Mouse (Mus musculus): ENCODE results near the gene Ppp1r14c. TPM values are rescaled to one million over a fixed set of nuclear protein-coding genes. Genes with fewer than 3 reads are reported as not detected.
"Not testable (repeated sequence)": the region's sequence is repeated elsewhere in the genome, so short reads cannot be mapped to it uniquely, and the experiment has no call there.

Gene Ppp1r14c
- polyA plus RNA-seq, 1 experiment from 2014 or later = 46.6 TPM

DNA sequence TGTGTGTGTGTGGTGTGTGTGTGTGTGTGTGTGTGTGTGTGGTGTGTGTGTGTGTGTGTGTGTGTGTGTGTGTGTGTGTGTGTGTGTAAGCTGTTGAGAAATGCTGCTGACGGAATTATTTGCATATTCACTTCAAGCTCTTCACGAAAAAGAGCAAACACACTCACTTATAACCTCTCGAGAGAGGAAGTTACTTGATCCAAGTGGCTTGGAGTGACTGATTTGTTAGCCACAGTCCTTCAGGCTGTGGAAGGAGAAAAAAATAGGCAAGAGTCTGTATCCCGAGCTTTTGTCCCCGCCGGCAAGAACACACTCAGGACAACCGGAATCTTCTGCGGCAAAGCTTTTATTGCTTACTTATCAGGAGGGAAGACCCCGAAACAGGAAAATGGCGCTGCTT is 80.9 kb downstream of the Ppp1r14c start:
- not testable (repeated sequence) for ATAC-seq (replicated peaks); H3K27me3 ChIP-seq (replicated peaks); H3K27ac ChIP-seq; H3K36me3 ChIP-seq (replicated peaks); H3K4me1 ChIP-seq; H3K4me3 ChIP-seq; H3K9ac ChIP-seq; H3K9me3 ChIP-seq; H3K4me2 ChIP-seq
- WGBS = 92% methylated on average over 10 of the region's 10 CpGs

DNA sequence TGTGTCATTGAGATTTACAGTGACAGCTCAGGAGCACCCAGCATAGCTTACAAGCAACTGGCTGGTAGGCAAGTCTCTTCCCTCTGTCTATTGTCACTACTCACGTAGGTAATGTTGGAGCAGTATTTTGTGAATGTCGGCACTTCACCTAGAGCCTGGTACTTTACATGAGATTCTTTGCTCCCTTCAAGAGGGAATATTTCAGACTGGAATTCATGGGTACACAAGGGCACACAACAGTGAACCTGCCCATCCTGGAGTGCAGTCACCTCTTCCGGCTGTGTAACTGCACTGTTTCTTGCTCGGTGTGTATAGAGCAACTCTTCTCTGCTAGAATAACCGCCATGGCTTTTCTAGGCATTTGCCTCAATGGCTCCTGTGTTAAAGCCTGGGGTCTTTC is 82.8 kb downstream of the Ppp1r14c start:
- H3K27ac ChIP-seq = no peak overlapping the region
- no peak overlapping the region for H3K9ac ChIP-seq
- WGBS = 97% methylated on average over 5 of the region's 5 CpGs
- no peak overlapping the region for H3K4me3 ChIP-seq
- H3K4me2 ChIP-seq = no peak overlapping the region
- no peak for ATAC-seq (replicated peaks)
- H3K36me3 ChIP-seq (replicated peaks) = no peaks in the 10 kb centered on the region
- H3K9me3 ChIP-seq = no peaks in the 10 kb centered on the region
- H3K4me1 ChIP-seq = no peaks in the 10 kb centered on the region
- no peaks in the 10 kb centered on the region for H3K27me3 ChIP-seq (replicated peaks)

DNA sequence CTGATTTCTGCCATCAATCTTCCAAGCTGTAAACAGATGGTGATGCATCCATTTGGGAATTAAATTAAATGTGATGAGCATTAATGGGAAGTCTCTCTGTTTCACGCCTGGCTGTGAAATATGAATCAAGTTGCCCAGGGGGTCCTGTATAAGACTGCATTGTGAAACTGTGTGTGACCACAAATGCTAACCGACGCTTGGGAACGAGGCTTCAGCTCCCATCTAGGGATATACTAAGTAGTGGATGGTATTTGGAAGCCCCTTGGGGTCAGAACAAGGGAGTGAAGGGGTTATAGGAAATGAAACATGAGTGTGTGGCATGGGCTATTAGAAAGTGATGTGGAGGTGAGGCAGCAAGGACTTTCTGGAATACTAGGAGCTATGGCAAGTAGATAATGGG is 86.1 kb downstream of the Ppp1r14c start:
- H3K4me2 ChIP-seq = no peak overlapping the region
- no peak overlapping the region for H3K27ac ChIP-seq

DNA sequence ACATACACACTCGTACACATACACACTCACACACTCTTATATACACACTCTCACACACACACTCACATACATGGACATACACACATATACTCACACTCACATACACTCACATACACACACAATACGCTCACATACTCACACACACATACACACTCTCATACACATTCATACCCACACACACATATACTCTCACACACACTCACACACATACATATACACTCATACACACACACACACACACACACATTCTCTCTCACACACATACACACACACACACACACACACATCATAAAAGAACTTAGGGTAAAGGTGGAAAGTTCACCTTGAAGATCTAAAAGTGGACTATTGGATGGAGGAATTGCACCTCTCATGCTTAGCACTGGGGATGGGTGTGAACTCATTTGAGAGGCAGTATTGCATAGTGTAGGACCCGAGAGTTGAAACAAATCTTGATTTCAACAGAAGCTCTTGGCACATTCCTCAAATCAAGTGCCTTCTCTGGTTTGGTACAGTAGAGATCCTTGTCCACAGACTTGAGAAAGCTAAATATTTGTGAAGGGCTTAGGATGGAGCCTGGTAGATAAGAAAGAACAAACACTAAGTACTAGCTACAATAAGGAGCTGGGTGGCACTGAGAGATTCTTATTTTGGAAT is 87.1 kb downstream of the Ppp1r14c start:
- no peak overlapping the region for H3K27ac ChIP-seq
- ATAC-seq (replicated peaks) = no peak
- H3K9ac ChIP-seq = no peak overlapping the region
- no peaks in the 10 kb centered on the region for H3K27me3 ChIP-seq (replicated peaks)
- no peaks in the 10 kb centered on the region for H3K9me3 ChIP-seq
- H3K36me3 ChIP-seq (replicated peaks) = no peaks in the 10 kb centered on the region
- 81% methylated on average over 3 of the region's 3 CpGs for WGBS
- H3K4me2 ChIP-seq = no peak overlapping the region
- no peak overlapping the region for H3K4me3 ChIP-seq
- no peaks in the 10 kb centered on the region for H3K4me1 ChIP-seq

More for the DNA sequence above, 86.1 kb downstream of the Ppp1r14c start:
- H3K9me3 ChIP-seq = no peaks in the 10 kb centered on the region
- H3K27me3 ChIP-seq (replicated peaks) = no peaks in the 10 kb centered on the region
- ATAC-seq (replicated peaks) = no peak
- no peak overlapping the region for H3K4me3 ChIP-seq
- no peaks in the 10 kb centered on the region for H3K36me3 ChIP-seq (replicated peaks)
- H3K4me1 ChIP-seq = no peaks in the 10 kb centered on the region
- WGBS = 73% methylated on average over 4 of the region's 4 CpGs
- H3K9ac ChIP-seq = no peak overlapping the region

DNA sequence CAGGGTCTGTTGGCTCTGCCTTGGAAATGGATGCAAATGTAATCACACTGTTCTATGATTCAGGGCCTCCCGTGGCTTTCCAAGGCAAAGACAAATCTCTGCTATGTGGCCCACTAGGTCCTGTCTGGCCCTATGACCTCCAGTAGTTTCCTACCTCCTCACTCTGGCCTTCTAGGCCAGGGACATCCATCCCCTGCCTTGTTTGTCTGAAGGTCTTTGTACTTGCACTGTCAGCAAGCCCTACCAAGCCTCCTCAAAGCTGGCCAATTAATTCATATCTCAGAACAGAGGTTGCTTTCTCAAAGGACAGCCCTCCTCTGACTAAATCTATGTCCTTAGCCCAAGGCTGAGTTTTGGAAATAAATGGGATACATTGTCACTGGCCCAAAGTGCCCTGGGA is 92.8 kb downstream of the Ppp1r14c start:
- no peak overlapping the region for H3K9ac ChIP-seq
- 97% methylated on average over 1 of the region's 1 CpGs for WGBS
- no peak overlapping the region for H3K27ac ChIP-seq
- no peaks in the 10 kb centered on the region for H3K9me3 ChIP-seq
- H3K4me3 ChIP-seq = no peak overlapping the region
- no peak for ATAC-seq (replicated peaks)
- no peak overlapping the region for H3K4me2 ChIP-seq
- no peaks in the 10 kb centered on the region for H3K27me3 ChIP-seq (replicated peaks)
- no peaks in the 10 kb centered on the region for H3K36me3 ChIP-seq (replicated peaks)
- H3K4me1 ChIP-seq = no peaks in the 10 kb centered on the region

DNA sequence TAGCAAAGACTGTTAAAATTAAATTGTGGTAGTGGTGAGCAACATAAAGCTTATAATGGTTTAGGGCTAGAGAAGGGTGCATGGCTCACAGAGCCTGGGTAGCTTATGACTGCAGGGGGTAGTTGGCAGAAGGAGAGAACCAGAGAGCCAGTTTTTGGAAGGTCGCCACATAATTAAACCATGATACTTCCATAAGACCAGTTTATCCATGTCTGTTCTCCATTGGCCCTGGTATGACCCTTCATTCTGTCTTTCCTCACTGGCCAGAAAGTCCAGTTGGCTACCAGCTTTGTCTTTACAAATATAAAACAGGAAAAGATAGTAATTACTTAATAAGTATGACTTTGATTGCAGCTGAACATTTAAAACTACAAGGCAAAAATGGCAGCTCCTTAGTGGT is 95.0 kb downstream of the Ppp1r14c start:
- Histone ChIP-seq H3K9ac (no peak overlapping the region), H3K36me3 (replicated peaks) (no peaks in the 10 kb centered on the region), H3K4me2 (no peak overlapping the region), H3K27ac (no peak overlapping the region), H3K9me3 (no peaks in the 10 kb centered on the region), H3K27me3 (replicated peaks) (no peaks in the 10 kb centered on the region), H3K4me3 (no peak overlapping the region), H3K4me1 (no peaks in the 10 kb centered on the region)
- WGBS = 94% methylated on average over 1 of the region's 1 CpGs
- no peak for ATAC-seq (replicated peaks)

DNA sequence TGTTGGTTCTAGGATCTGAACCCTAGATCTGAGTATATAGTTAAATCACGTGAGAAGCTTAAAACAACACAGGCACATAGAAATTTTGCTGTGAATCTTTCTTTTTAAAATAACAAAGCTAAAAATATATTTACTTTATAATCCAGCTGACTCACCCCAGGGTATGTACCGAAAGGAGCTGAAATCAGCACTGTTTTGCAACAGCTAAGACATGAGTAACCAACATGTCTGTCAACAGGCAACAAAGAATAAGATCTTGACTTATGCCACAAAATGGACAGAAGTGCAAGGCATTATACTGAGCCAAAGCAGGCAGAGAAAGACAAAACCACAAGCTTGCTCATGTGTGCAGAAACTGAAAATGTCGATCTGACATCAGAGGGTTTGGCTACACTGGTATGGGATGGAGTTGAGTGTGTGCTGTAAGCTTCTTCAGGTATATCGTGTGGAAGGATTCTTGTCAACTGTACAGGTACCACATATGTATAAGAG is 100.3 kb downstream of the Ppp1r14c start:
- Histone ChIP-seq H3K27me3 (replicated peaks) (no peaks in the 10 kb centered on the region), H3K36me3 (replicated peaks) (no peaks in the 10 kb centered on the region), H3K9me3 (no peaks in the 10 kb centered on the region), H3K4me1 (no peaks in the 10 kb centered on the region), H3K4me2 (no peak overlapping the region), H3K4me3 (no peak overlapping the region), H3K9ac (no peak overlapping the region), H3K27ac (no peak overlapping the region)
- WGBS = 90% methylated on average over 4 of the region's 4 CpGs
- ATAC-seq (replicated peaks) = no peak

DNA sequence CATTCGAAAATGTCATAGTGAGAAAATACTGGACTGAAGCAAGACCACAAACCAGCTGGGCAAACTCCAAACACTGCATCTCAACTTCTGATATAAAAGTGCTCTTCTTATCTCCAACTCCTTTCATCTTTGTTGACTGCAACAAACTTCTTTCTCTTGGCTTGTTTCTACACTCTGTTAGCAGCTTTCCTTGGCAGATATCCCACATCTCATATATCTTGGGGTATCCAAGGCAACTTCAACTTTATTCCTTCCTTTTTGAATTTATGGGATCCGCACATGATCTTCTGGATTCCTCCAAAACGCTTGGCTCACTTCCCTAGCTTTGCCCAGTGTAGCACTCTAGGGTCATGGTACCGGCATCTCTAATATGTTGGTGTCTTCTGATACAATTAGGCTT is 102.7 kb downstream of the Ppp1r14c start:
- WGBS = 92% methylated on average over 4 of the region's 4 CpGs
- no peak for ATAC-seq (replicated peaks)
- Histone ChIP-seq H3K9ac (no peak overlapping the region), H3K4me3 (no peak overlapping the region), H3K36me3 (replicated peaks) (no peaks in the 10 kb centered on the region), H3K4me1 (no peaks in the 10 kb centered on the region), H3K27ac (no peak overlapping the region), H3K4me2 (no peak overlapping the region), H3K9me3 (no peaks in the 10 kb centered on the region), H3K27me3 (replicated peaks) (no peaks in the 10 kb centered on the region)

DNA sequence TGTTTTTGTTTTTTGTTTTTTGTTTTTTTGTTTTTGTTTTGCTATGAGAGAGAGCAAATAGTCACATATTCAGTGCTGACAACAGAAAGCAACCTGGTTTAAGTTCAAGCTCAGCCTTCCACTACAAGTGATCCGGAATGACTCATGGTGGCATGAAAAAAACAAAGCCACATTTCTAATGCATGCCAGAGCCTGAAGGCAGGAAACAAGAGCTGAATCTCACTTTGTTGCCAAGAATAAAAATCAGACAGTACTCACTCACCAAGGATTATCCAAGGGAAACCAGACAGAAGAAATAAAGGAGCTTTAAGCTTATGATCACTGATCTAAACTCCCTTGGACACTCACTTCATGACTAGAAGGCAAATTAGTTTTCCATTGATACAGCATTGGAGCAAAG is 110.8 kb downstream of the Ppp1r14c start:
- Histone ChIP-seq H3K9ac (no peak overlapping the region), H3K4me2 (no peak overlapping the region), H3K4me1 (peaks cover 2% of the 10 kb centered on the region; the same call in 1 of the 2 replicates), H3K27ac (no peak overlapping the region), H3K27me3 (replicated peaks) (no peaks in the 10 kb centered on the region), H3K9me3 (no peaks in the 10 kb centered on the region), H3K4me3 (no peak overlapping the region), H3K36me3 (replicated peaks) (no peaks in the 10 kb centered on the region)
- WGBS = 56% methylated on average over 1 of the region's 1 CpGs
- ATAC-seq (replicated peaks) = peak; percentile 42; the same call in 1 of the 2 replicates

DNA sequence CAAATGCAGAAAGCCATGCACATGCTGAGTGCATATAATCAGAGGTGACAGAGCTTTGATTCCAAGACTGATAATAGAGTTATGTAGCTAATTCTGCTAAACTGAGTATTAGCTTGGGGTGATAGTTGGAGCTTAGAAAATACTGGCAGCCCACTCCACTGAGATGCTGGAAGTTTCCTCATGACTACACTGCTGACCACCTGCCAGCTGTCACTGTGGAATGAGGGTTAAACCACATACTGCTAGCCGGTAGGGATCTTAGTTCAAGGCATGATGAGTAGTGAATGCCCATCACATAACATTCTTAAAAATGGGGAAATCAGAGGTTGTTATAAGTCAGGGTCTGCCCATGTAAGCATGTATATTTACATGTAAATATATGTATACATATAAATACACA is 113.9 kb downstream of the Ppp1r14c start:
- no peak overlapping the region for H3K27ac ChIP-seq
- no peak overlapping the region for H3K9ac ChIP-seq
- H3K4me1 ChIP-seq = peaks cover 2% of the 10 kb centered on the region; the same call in 1 of the 2 replicates
- no peak for ATAC-seq (replicated peaks)
- H3K9me3 ChIP-seq = no peaks in the 10 kb centered on the region
- no peaks in the 10 kb centered on the region for H3K27me3 ChIP-seq (replicated peaks)
- H3K4me3 ChIP-seq = no peak overlapping the region
- H3K36me3 ChIP-seq (replicated peaks) = no peaks in the 10 kb centered on the region
- 80% methylated on average over 1 of the region's 1 CpGs for WGBS
- no peak overlapping the region for H3K4me2 ChIP-seq

DNA sequence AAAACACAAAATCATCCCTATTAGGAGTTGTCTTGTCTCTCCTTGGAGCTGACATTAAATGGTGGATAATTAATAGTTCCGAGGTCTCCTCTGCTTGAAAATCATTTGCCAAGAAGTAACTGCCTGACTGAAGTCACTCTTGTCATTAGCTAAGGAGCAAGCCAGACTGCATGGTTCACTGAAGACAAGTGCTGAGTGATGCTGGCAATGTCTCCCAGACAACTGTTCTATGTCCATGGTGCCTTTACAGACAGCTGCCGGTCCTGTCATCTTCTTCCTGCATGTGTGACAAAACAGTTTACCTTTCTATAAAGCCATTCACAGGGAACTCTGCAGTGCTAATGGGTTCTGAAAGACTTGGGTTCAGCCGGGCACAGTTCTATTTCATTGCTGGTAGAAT is 124.2 kb downstream of the Ppp1r14c start:
- Histone ChIP-seq H3K9ac (no peak overlapping the region), H3K9me3 (no peaks in the 10 kb centered on the region)
- no peak for ATAC-seq (replicated peaks)

DNA sequence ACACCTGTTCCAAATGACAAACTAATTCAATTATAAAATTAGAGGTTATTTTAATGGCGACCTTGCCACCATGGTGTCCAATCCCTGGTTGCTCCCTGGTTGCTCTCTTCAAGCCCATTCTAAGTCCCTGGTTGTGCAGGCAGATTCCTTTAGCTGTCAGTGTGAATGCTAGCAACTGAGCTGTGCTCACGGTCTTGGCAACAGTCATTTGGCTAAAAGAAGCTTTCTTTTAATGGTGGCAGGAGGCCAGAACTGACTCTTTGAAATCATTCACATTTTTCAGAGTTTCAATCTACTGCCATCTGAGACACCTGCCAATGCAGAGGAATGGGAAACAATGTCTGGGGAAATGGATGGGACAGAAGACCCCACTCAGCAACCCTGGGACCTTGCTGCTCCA is 130.9 kb downstream of the Ppp1r14c start:
- no peaks in the 10 kb centered on the region for H3K4me1 ChIP-seq
- no peak overlapping the region for H3K4me2 ChIP-seq
- 0 out of 2 replicates have a peak, but pooled peaks cover 4% of the 10 kb centered on the region for H3K9me3 ChIP-seq
- H3K4me3 ChIP-seq = no peak overlapping the region
- no peaks in the 10 kb centered on the region for H3K36me3 ChIP-seq (replicated peaks)
- H3K27me3 ChIP-seq (replicated peaks) = no peaks in the 10 kb centered on the region
- ATAC-seq (replicated peaks) = no peak
- 65% methylated on average over 2 of the region's 2 CpGs for WGBS
- no peak overlapping the region for H3K9ac ChIP-seq
- H3K27ac ChIP-seq = 0 out of 2 replicates have a peak overlapping the region, but pooled peaks have one; percentile 14

More for the DNA sequence above, 124.2 kb downstream of the Ppp1r14c start:
- whole genome bisulfite sequencing = 83% methylated on average over 3 of the region's 3 CpGs
- Histone ChIP-seq H3K36me3 (replicated peaks) (no peaks in the 10 kb centered on the region), H3K27me3 (replicated peaks) (no peaks in the 10 kb centered on the region), H3K4me3 (no peak overlapping the region), H3K4me2 (no peak overlapping the region), H3K27ac (no peak overlapping the region), H3K4me1 (no peaks in the 10 kb centered on the region)

DNA sequence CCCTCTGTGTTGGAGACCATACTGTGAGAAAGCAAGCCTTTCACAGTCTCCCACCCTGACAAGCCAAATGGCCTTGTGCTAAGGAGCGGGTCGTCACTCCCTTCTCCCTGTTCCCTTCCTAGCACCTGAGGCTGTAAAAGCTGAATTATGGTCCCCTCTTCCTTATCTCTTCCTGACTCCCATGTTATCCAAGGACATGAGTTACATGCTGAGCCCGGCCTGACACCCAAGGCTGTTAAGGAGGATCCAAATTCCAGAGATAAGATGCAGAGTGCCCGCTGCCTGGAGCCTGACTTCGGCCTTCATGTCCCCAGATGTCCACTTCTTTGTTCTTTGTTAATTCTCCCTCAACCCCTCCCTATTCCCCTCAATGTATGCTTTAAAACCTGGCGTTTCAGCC is 135.0 kb downstream of the Ppp1r14c start:
- not testable (repeated sequence) for H3K27me3 ChIP-seq (replicated peaks); ATAC-seq (replicated peaks); H3K4me1 ChIP-seq; H3K4me2 ChIP-seq; H3K27ac ChIP-seq; H3K9ac ChIP-seq; H3K9me3 ChIP-seq; H3K36me3 ChIP-seq (replicated peaks); H3K4me3 ChIP-seq
- WGBS = 92% methylated on average over 6 of the region's 6 CpGs
